Mouse (Mus musculus): ENCODE measurements around the gene Wdr78.

Wdr78 gene

DNA sequence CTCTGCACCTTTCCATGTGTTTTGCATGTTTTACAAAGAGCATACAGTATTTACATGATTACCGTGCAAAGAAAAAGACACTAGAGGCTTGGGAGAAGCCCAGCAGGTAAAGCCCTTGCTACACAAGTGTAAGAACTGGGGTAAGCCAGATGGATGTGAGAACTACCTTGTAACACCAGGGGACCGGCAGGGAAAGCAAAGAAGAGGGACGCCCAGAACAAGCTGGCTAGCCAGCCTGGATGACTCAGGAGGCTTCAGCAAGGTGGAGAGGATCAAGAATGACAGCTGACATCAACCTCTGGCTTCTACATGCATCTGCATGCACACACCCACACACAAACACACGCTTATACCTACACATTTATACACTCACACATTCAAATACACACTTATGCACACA lies 124.3 kb downstream of the Wdr78 start:
- in situ Hi-C loops (cut with MboI; ENCODE audit: unreplicated experiment in 2 of 2), result loop anchor here in 1 of 2 experiments (25.0 kb wide), 1 partner anchor 1897 kb away; the partner anchor contains the start of gene C8a

DNA sequence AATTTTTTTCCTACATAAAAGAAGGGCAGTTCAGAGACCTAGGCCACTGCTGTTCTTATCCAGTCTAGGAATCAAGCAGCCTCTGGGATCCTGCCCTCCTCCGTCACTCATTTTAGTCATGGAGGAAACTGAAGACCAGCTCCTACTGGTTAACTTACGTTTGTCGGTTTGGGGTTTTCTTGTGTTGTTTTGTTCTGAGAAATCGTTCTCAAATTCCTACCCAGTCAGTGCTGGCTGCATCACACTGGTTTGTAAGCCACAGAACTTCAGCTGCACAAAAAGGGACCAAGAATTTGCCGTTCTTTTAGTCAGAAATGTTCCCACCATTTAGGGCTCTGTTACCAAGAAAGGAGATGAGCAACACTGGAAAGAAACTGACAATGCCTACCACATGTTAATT lies 125.0 kb downstream of the Wdr78 start:
- in situ Hi-C loops (cut with MboI; ENCODE audit: unreplicated experiment in 2 of 2), result loop anchor here (5.0 to 25.0 kb wide), 6 partner anchors 158 to 1905 kb away; partner anchors contain the start of gene C8a (in 1 of the 2)

DNA sequence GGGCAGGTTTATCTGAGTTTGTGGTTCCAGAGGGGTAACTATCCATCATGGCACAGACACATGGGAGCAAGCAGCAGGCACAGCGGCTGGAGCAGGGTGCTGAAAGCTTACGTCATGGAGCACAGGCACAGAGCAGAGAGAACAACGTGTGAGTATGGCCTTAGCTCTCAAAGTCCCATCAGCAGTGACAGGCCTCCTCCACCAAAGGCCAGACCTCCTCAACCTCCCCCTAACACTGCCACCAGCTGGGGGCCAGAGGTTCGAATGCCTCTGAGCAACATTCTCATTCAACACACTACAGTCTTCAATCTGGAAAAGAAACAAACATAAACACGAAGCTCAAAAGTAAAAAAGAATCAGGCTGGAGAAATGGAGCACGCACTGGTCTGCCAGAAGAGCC lies 125.8 kb downstream of the Wdr78 start:
- in situ Hi-C loops (cut with MboI; ENCODE audit: unreplicated experiment in 2 of 2), result loop anchor here (5.0 to 25.0 kb wide), 6 partner anchors 159 to 1906 kb away; partner anchors contain the start of gene C8a (in 1 of the 2)

Measured in v-Abl transformed pro-B cells (cell line).